Mouse (Mus musculus) liver, postnatal 0 days (tissue): ENCODE measurements around the gene Gfra1.

Experiments used
- CTCF ChIP-seq: sonication (generic); IDR thresholded peaks from 2 replicates; pipeline ENCODE4 v1.5.1; 2016; ENCODE audit warnings: antibody characterized with exemption, low read depth
- EP300 ChIP-seq: IDR thresholded peaks from 2 replicates; pipeline ENCODE4 v1.6.1; 2016; ENCODE audit warnings: antibody characterized with exemption, low read depth, mild to moderate bottlenecking

GRCm38 (mm10) chr19:58389466-58389865 is 66.2 kb downstream of the Gfra1 start:
- TF ChIP-seq CTCF (no peak), EP300 (no peak)
